Mouse (Mus musculus): ENCODE results near the gene Nhp2. TPM values are rescaled to one million over a fixed set of nuclear protein-coding genes. Genes with fewer than 3 reads are reported as not detected.

The Nhp2 gene
- polyA plus RNA-seq, 1 experiment = 61.2 TPM

GRCm38 (mm10) chr11:51587059-51587458, 32.5 kb upstream of the Nhp2 start:
- TF ChIP-seq CTCF (IDR thresholded peaks at IDR 0.05; ENCODE audit: borderline replicate concordance, insufficient read depth, low read length) (no peak), POLR2A (IDR thresholded peaks at IDR 0.05; ENCODE audit: low read depth, low read length) (no peak)
- Histone ChIP-seq H3K27ac (ENCODE audit: insufficient read depth, low read length) (no peak overlapping the region), H3K4me1 (ENCODE audit: control insufficient read depth, insufficient read depth, low read length) (no peaks in the 10 kb centered on the region), H3K4me3 (ENCODE audit: insufficient read depth, low read length) (no peak overlapping the region)

DNA sequence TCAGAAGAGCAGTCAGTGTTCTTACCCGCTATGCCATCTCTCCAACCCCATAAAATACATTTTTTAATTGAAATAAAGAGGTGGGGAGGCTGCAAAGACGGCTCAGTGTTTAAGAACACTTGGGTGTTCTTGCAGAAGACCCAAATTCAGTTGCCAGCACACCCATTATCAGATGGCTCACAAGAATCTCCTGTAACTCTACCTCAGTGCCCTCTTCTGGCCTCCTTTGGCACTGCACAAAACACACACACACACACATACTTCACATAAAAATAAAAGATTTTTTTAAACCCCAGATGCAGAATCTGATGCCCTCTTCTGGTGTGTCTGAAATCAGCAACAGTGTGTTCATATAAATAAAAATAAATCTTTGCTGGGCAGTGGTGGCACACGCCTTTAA, 30.7 kb upstream of the Nhp2 start:
- no peak for TF ChIP-seq CTCF (IDR thresholded peaks at IDR 0.05; ENCODE audit: borderline replicate concordance, insufficient read depth, low read length)
- no peak for TF ChIP-seq POLR2A (IDR thresholded peaks at IDR 0.05; ENCODE audit: low read depth, low read length)
- Histone ChIP-seq H3K27ac (ENCODE audit: insufficient read depth, low read length) (no peak overlapping the region), H3K4me3 (ENCODE audit: insufficient read depth, low read length) (no peak overlapping the region), H3K4me1 (ENCODE audit: control insufficient read depth, insufficient read depth, low read length) (no peaks in the 10 kb centered on the region)

DNA sequence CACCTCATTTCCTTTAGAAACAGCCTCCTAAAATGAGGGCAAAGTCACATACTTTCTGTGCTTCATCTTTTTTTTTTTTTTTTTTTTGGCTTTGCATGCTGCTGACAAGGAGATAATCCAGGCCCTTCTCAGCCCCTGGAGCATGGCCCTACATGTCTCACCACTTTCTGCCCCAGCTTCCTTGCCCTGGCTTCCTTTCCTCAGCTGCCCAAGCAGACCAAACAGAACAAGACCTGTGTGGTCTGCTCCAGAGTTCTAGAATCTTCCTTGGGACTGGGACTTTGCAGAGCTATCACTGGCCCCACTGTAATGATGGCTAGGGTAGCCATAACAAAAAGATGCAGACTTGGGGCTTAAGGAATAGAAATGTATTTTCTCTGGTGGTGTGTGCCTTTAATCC, 29.5 kb upstream of the Nhp2 start:
- no peaks in the 10 kb centered on the region for H3K4me1 ChIP-seq (ENCODE audit: control insufficient read depth, insufficient read depth, low read length)
- H3K4me3 ChIP-seq (ENCODE audit: insufficient read depth, low read length) = no peak overlapping the region
- TF ChIP-seq POLR2A (IDR thresholded peaks at IDR 0.05; ENCODE audit: low read depth, low read length) (no peak), CTCF (IDR thresholded peaks at IDR 0.05; ENCODE audit: borderline replicate concordance, insufficient read depth, low read length) (no peak)
- H3K27ac ChIP-seq (ENCODE audit: insufficient read depth, low read length) = no peak overlapping the region

DNA sequence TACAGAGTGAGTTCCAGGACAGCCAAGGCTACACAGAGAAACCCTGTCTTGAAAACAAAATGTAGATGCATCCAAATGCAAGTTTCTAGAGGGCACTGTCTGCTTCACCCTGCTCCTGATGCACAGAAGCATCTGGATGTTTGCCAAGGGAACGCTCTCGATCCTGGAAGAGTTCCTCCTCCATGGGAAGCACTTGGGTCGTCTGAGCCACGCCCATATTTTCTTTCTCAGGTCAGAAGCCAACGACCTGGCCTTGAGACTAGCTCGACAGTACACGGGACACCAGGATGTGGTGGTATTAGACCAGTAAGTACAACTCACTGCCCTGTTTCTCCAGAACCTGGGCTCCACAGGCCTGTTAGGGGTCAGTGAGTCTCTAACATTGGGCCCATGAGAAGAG, 28.4 kb upstream of the Nhp2 start:
- no peak overlapping the region for H3K27ac ChIP-seq (ENCODE audit: insufficient read depth, low read length)
- no peak for TF ChIP-seq CTCF (IDR thresholded peaks at IDR 0.05; ENCODE audit: borderline replicate concordance, insufficient read depth, low read length)
- no peak for TF ChIP-seq POLR2A (IDR thresholded peaks at IDR 0.05; ENCODE audit: low read depth, low read length)
- H3K4me3 ChIP-seq (ENCODE audit: insufficient read depth, low read length) = no peak overlapping the region
- no peaks in the 10 kb centered on the region for H3K4me1 ChIP-seq (ENCODE audit: control insufficient read depth, insufficient read depth, low read length)

DNA sequence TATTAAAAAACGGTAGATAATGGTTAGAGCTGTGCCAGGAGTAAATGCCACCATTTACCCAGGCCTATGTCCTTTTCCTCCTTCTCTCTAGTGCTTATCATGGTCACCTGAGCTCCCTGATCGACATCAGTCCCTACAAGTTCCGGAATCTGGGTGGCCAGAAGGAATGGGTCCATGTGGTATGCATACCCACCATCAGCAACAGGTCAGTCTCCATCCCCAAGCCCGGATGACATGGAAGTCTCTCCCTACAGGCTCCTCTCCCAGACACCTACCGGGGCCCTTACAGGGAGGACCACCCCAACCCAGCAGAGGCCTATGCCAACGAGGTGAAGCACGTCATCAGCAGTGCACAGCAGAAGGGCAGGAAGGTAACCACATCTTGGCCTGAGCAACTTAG, 27.6 kb upstream of the Nhp2 start:
- TF ChIP-seq POLR2A (IDR thresholded peaks at IDR 0.05; ENCODE audit: low read depth, low read length) (no peak), CTCF (IDR thresholded peaks at IDR 0.05; ENCODE audit: borderline replicate concordance, insufficient read depth, low read length) (no peak)
- no peak overlapping the region for H3K4me3 ChIP-seq (ENCODE audit: insufficient read depth, low read length)
- no peaks in the 10 kb centered on the region for H3K4me1 ChIP-seq (ENCODE audit: control insufficient read depth, insufficient read depth, low read length)
- H3K27ac ChIP-seq (ENCODE audit: insufficient read depth, low read length) = no peak overlapping the region

- H3K27ac ChIP-seq (ENCODE audit: insufficient read depth, low read length) = no peak overlapping the region
- no peaks in the 10 kb centered on the region for H3K4me1 ChIP-seq (ENCODE audit: control insufficient read depth, insufficient read depth, low read length)
- H3K4me3 ChIP-seq (ENCODE audit: insufficient read depth, low read length) = no peak overlapping the region
- TF ChIP-seq POLR2A (IDR thresholded peaks at IDR 0.05; ENCODE audit: low read depth, low read length) = no peak
- no peak for TF ChIP-seq CTCF (IDR thresholded peaks at IDR 0.05; ENCODE audit: borderline replicate concordance, insufficient read depth, low read length)
Observed at GRCm38 (mm10) chr11:51593368-51593767, 26.2 kb upstream of the Nhp2 start.

DNA sequence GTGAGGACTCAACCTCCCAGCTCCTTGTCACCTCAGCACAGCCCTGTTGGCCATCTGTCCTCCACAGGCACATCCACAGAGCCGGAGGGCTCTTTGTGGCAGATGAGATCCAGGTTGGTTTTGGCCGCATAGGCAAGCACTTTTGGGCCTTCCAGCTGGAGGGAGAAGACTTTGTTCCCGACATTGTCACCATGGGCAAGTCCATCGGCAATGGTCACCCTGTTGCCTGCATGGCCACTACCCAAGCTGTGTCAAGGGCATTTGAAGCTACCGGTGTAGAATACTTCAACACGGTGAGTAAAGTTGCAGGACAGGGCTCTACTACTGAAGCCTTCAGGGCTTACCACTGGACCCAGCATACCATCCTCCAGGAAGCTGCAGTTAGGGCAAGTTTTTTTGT, 25.7 kb upstream of the Nhp2 start:
- Histone ChIP-seq H3K27ac (ENCODE audit: insufficient read depth, low read length) (no peak overlapping the region), H3K4me3 (ENCODE audit: insufficient read depth, low read length) (no peak overlapping the region), H3K4me1 (ENCODE audit: control insufficient read depth, insufficient read depth, low read length) (no peaks in the 10 kb centered on the region)
- no peak for TF ChIP-seq CTCF (IDR thresholded peaks at IDR 0.05; ENCODE audit: borderline replicate concordance, insufficient read depth, low read length)
- no peak for TF ChIP-seq POLR2A (IDR thresholded peaks at IDR 0.05; ENCODE audit: low read depth, low read length)

GRCm38 (mm10) chr11:51594715-51595350, 24.7 kb upstream of the Nhp2 start:
- no peak for TF ChIP-seq POLR2A (IDR thresholded peaks at IDR 0.05; ENCODE audit: low read depth, low read length)
- no peak for TF ChIP-seq CTCF (IDR thresholded peaks at IDR 0.05; ENCODE audit: borderline replicate concordance, insufficient read depth, low read length)

DNA sequence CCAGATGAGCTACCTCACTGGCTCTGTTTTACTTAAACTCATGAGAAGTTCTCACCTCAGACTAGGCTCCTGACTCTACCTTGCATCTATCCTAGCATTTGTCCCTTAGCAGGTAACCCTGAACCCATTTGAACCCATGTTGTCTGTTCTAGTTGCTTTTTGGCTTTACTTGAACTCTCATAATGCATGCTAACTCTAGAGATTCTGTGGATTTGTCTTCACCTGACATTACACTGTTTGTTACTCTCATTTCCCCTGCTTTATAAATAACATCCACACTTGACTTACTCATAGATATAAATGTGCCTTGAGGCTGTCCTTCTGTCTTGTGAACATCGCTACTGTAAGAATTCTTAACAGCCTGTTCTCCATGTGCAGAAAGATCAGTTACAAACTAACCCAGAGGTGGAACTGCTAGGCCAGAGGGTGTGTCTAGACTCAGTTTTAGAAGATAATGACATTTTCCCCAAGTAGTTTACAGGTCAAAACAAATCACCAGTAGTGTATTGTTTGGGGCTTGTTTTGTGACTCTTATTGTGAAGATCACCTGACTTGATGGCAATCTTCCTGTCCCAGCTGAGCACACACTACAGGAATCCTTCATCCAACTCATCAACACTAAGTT, 24.0 kb upstream of the Nhp2 start:
- Histone ChIP-seq H3K27ac (ENCODE audit: insufficient read depth, low read length) (no peak overlapping the region), H3K4me1 (ENCODE audit: control insufficient read depth, insufficient read depth, low read length) (no peaks in the 10 kb centered on the region), H3K4me3 (ENCODE audit: insufficient read depth, low read length) (no peak overlapping the region)
- no peak for TF ChIP-seq CTCF (IDR thresholded peaks at IDR 0.05; ENCODE audit: borderline replicate concordance, insufficient read depth, low read length)

More at GRCm38 (mm10) chr11:51594715-51595350, 24.7 kb upstream of the Nhp2 start:
- no peak overlapping the region for H3K27ac ChIP-seq (ENCODE audit: insufficient read depth, low read length)
- H3K4me3 ChIP-seq (ENCODE audit: insufficient read depth, low read length) = no peak overlapping the region
- H3K4me1 ChIP-seq (ENCODE audit: control insufficient read depth, insufficient read depth, low read length) = no peaks in the 10 kb centered on the region

DNA sequence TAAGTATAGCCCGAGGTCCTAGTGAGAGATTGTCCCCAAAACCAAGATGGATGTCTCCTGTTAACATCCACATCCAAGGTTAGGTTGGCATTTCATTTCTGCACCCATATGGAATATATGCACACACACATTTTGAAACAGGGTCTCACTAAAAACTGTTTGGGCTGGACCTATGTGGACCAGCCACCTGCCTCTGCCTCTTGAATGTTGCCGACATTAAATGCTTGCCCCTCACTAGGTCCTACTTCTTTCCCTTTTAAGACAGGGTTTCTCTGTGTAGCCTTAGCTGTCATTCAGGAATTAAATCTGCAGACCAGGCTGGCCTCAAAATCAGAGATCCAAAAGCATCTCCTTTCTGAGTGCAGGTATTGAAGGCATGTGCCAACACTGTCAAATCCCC, 22.0 kb upstream of the Nhp2 start:
- Histone ChIP-seq H3K4me3 (ENCODE audit: insufficient read depth, low read length) (no peak overlapping the region), H3K4me1 (ENCODE audit: control insufficient read depth, insufficient read depth, low read length) (peaks cover 3% of the 10 kb centered on the region; the same call in 1 of the 2 replicates), H3K27ac (ENCODE audit: insufficient read depth, low read length) (no peak overlapping the region)
- no peak for TF ChIP-seq CTCF (IDR thresholded peaks at IDR 0.05; ENCODE audit: borderline replicate concordance, insufficient read depth, low read length)
- TF ChIP-seq POLR2A (IDR thresholded peaks at IDR 0.05; ENCODE audit: low read depth, low read length) = no peak

All from embryonic fibroblast, embryonic 13.5 days (primary cell).